Mouse (Mus musculus): Measurements from ENCODE around the gene Fut11.

Gene Fut11

DNA sequence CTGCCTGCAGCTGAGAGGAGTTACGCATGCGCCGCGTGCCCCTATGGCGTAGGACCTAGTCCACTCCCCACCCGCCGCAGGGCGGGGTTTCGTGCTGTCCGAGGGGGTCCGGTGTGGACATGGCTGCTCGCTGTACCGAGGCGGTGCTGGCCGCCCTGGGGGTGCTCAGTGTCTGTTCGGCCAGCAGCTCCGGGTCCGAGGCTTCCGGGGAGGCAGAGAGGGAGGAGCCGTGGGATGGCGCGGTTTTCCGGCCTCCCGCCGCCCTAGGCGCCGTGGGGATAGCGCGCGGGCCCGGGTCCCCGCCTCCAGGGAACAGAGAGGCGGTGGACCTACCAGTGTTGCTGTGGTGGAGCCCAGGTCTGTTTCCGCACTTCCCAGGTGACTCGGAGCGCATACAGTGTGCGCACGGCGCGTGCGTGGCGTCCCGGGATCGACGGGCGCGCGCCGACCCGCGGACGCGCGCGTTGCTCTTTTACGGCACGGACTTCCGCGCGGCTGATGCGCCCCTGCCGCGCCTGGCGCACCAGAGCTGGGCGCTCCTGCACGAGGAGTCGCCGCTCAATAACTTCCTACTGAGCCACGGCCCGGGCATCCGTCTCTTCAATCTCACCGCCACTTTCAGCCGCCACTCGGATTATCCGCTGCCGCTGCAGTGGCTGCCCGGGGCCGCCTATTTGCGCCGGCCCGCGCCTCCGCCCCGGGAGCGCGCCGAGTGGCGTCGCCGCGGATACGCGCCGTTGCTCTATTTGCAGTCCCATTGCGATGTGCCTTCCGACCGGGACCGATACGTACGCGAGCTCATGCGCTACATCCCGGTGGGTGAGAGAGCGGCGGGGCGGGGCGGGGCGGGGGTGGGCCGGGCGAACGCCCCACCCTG is at the start of gene Fut11:
Gene Fut11, plus strand, starts transcription at position 85 of the 877 bp plus-strand sequence.
- peak; percentile 87 for DNase-seq

DNA sequence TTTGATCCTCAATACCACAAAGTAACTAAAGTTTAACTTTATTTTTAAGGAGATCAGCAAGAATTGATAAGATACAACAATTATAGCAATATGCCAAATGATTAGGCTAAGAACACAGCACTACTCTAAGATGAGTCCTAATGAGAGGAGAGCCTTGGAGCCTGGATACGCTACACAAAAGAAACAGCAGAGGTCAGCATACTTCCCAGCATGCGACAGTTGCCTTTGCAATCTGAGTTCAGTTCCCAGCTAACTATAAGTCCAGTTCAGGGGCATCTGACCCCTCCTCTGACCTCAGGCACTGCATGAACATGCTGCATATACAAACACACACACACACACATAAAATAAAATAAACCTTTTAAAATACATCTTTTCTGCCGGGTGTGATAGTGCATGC is 49.2 kb upstream of the Fut11 start:
- DNase-seq, result no peak

DNA sequence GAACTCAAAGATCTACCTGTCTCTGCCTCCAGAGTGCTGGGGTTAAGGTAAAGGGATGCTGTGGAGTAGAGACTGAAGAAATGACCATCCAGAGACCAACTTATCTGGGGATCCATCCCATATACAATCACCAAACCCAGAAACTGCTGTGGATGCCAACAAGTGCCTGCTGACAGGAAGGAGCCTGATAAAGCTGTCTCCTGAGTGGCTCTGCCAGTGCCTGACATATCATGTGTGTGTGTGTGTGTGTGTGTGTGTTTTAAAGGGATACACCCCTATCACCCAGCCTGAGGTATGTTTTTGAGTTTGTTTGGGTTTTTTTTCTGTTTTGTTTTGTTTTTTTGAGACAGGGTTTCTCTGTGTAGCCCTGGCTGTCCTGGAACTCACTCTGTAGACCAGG is 48.4 kb upstream of the Fut11 start:
- no peak for DNase-seq

DNA sequence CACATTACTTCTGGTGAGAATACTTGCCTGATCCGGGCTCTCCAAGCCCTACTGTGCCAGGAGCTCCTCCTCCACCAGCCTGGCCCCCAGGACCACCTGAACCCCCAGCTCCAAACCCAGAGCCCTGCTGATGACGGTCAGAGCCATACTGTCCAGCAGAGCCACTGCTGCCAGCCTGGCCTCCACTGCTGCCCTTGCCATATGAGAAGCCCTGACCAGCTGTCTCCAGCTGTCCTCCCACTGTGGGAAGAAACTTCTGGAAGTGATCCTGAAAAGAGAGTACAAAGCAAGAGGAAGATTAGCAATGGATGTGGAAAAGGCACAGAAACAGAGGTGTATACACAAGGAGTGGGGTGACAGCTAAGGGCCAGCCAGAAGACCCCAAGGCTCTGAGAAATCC is 43.8 kb upstream of the Fut11 start:
- DNase-seq, result no peak

DNA sequence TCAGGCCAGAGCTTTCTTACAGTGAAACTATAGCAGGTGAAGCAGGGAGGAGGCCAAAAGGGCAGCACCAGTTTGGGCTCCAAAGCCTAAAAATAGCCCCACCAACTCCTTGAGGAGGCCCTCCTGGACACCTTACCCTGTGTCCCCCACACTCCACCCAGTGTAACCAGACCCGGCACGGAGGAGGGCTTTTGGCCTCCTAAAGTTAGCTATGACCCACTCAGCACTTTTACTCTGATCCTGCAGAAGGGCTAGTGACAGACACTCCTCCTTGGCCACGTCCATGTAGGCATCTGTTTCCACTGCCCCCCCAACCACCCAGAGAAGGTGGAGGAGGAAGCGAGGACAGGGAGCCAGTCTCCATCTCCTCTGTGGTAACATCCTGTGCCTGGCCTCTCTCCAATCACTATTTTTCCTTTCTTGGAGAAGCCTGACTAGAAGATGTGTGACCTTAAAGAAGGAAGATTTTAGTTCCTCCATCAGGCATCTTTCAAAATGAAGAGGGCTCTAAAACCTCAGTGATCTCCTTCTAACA is 43.0 kb upstream of the Fut11 start:
- peak; percentile 23 for DNase-seq

DNA sequence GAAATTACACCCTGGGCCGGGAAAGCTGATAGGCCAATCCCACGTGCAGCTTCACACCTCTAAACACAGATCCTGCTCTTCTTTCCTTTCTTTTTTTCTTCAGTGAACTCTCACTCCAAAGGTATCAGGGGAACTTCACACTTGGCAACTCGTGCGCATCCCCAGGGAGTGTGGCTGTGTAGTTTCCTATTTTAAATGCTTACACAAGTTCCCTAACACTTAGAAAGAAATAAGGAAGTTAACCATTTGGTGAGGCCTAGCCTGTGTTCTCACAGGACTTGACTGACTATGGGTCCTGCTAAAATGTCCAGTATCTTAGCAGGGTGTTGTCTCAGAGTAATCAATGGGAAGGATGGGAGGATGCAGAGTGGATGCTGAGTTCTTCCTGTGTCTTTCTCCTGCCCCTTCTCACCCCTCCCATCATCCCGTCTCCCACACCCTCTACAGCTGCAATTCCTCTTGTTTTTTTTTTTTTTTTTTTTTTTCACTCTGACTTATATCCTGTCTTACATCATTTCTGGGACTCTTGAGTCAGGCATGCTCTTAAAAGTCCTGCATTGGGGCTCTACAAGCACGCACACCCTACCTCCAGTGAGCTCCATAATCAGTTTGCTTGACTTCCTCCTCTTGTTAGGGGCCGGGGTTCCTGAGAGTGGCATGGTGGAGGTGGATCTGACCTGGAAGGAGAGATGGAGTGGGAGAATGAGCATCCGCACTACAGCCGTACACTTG is 39.9 kb upstream of the Fut11 start:
- DNase-seq, result no peak

DNA sequence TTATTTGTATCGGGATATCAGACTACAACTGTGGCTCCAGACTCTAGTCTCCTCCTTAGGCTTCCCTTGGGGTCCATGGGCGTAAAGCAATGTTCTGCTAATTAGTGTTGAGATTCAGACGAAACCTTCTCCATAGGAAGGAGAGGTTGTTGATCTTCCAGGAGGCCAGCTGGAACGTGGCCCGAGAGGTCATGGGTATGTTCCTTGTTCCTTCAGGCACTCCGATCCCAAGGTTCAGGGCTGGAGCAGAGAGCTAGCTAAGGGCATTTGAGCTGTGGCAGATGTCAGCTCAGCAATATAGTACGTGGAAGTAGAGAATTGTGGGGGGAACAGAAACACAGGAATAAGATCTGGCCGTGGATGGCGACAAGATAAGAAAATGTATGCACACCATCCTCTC is 39.0 kb upstream of the Fut11 start:
- no peak for DNase-seq

DNA sequence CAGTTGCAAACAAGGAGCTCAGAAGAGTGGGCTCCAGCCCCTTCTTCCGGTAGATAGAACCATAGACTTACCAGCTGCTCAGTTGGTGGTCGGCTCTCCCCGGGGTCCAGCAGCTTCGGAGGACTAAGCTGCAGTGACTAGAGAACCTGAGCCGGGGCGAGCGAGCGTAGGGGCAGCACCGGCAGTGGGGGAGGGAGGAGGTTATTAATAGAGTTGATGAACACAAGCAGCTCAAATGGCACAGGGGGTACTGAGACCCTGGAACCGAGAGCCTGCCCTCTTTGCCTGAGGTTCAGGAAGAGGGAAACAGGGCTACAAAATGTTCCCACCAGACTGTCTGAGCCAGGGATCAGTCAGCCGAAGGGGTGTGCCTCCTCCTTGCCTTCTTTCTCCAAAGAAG is 38.4 kb upstream of the Fut11 start, which contains the start of gene Myoz1:
Gene Myoz1, minus strand, starts transcription at position 180 of the 400 bp plus-strand sequence.
- DNase-seq, result no peak

DNA sequence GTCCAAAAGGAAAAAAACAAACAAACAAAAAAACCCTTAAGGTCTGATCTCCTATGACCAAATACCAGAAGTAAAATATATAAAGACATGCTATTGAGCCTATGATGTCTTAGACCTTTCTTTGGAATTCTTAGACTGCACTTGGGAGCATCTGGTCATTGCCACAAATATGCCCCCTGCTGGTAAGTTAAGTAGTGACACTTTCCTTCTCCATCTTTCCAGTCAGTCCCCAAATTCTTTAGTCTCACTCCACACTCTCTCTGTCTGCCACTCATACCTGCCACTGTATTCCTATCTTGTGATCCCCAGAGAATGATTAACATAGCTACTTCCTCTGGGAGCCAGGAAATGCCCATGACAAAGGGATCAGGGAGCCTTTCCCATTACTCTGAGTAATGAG is 36.4 kb upstream of the Fut11 start:
- DNase-seq, result peak; percentile 66

DNA sequence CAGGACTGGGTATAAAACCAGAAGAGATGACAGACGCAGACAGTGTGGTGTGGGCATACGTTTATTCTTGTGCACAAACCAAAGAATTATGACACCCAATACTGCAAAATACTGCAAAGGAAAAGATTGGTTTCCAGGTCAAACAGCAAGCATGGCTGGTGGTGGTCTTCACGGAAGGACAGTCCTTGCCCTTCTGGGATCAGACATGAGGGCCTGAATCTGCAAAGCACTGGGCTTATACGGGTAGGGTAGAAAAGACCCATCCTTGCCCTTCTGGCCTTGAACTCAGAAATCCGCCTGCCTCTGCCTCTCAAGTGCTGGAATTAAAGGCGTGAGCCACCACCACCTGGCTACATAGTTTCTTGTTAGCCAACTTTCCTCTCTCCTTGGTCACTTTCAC is 35.9 kb upstream of the Fut11 start:
- DNase-seq, result no peak

DNA sequence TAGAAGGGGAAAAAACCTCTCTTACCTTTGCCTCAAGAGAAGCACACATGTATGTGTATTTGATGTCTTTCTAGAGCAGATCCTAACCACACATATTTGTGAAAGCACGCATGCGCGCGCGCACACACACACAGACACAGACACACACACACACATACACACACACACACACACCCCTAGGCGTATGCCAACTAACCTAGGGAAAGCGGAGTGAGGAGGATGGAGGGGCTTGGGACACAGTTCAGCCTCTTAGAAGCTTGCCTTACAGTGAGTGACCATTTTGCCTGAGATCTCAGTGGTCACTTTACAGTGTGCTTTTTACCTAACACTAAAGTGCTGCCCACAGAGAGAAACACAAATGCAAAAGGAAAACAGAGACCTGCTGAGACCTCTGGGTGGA is 35.1 kb upstream of the Fut11 start:
- no peak for DNase-seq

DNA sequence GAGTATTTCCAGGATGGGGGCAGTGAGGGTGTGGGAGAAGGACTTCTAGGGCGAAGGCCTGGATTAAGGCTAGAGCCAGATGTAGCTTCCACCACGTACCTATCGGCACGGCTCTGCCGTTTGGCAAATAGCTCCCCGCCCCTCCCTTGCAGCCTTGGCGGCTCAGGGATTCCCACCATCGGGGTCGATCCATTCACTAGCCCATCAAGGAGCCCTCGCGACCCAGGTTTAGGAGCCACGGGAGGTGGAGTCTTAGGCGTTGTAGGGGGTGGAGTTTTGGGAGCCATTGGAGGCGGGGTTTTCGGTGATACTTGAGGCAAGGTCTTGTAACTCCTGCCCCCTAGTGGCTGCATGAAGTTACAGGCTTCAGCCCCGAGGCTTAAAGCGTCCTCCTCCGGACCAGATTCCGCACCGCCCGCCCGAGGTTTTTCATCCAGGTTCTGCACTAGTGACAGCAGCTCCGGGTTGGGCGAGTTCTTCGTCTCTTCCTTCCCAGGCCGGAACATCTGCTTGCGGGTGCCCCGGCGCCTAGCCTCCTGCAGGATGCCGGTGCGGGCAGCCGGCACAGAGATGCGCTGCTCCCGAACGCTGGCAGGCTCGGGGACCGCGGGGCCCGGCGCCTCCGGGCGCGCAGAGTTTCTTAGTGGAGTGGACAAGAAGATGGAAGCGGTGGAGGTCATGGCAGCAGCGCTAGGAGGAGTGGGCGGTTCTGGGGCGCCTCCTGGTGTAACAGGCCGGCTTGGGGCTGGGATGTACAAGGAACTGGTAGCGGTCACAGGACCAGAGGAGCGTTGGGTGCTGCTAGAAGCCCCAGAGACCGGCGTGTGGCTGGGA is 33.7 kb upstream of the Fut11 start:
- DNase-seq, result peak; percentile 96

DNA sequence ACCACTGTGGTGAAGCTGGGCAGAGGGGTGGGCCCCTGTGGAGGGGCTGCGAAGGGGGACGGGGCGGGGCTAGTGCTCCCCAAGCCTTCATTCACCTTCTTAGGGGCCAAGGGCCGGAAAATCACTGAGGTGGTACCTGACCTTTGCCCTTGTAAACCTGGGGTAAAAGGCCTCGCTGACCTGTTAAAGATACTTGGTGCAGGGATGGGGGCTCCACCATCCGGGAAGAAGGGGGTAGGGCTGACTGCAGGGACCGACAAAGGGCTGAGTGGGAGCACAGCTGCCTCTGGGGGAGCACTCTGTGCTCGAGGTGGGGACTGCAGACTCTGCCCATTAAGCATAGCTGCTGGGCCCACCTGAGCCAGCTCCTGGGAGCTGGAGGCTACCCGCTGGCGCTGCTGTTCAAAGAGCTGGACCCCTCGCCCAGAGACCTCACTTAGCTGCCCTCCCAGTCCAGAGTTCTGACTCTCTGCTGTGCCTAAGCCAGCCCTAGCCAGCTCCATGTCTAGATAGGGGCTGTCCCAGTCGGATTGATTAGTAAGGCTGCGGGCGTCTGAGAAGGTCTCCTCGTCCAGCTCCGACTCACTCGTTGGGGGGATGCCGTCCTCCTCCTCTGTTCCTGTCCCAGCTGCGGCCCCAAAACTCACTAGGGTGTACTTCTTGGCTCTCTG is 33.0 kb upstream of the Fut11 start:
- DNase-seq, result no peak

DNA sequence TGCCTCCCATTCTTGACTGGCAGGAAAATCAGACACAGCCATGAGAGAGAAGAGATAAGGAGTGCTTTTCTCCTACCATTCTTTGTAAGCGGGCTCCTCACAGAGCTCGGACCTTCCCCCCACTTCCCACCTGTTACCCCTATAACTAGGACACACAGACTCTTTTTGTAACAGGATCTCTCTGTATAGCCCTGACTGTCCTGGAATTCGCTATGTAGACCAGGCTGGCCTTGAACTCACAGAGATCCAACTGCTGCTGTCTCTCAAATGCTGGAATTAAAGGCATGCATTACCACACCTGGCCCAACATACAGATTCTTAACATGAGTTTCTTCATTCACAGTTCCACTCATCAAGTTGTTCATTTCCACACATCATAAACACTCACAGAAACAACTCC is 32.0 kb upstream of the Fut11 start:
- no peak for DNase-seq

DNA sequence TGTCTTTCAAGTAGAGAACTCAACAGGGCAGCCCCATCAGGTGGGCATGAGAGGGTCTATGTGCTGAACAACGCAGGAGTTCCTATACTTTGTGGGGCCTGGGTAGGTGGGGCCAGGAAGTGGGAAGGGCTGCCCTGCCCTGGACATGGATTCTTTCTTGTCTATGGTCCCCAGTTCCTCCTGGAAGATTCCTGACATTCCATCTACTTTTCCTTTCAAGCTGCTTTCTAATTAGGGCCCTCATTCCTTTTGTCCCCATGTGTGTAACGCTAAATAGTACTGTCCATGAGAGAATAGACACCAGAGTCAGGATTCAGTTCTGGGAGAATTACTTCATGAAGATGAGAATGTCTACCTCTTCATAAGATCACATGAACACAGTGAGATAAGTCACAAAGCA is 31.2 kb upstream of the Fut11 start:
- no peak for DNase-seq

DNA sequence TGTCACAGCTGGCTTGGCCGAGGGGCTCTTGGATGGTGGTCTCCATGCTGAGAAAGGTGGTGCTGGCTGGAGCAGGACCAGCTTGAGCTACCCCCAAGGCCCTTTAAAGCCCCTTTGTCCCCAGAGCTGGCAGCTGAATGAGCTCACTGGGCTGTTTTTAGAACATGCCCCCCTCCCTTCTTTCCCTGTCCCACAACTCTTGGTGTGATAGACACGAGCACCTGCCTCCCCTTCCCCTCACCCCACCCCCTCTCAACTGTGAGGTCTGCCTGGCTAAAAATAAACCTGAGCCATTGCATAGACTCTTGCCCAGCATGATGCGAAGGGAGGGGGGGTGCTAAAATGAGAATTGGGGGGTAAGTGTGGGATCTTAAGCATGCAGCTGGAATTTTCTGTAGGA is 30.3 kb upstream of the Fut11 start:
- no peak for DNase-seq

DNA sequence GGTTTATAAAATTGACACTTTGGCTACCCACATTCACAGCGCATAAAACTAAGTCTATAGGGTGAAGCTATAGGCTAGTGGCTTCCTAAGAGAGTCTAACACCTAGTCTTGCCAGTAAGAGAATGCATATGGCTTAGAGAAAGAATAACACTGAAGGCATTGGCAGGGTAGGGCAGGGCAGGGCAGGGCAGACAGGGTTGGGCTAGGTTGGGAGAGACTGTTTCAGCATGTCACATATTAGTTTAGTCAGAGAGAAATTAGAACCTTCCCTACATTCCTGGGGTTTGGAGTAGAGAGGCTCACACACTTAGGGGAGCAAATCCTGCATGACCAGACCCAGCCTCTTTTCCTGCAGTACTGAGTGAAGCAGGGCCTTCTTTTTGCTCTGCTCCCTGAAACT is 27.3 kb upstream of the Fut11 start:
- DNase-seq, result no peak

DNA sequence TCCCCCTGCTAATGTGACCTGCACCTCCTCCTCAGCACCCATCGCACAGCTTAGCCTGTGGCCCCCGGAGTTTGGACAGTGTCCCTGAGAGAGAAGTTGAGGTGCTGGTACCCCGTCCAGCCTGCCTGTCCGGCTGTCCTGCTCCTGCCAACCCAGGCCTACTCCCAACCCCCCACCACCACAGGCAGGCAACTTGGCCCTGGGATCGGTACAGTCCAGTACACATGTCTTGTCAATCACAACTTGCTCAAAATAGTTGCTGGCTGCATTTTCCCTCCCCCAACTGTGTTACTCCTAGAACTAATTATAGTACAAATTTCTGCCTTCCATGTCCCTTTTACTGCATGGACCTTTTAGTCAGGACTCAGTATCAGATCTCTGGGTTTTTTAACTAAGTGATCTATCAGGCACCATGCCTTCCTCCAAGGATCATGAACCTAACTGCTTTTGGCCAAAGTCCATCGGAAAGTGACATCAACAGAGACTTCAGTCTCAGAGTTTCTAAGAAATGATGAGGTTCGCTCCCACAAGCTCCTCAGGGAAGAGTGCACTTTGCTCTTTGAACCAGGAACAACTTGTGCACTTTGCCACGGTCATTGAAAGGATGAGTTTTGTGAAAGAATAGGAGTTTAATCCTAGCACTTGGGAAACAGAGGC is 26.5 kb upstream of the Fut11 start, which contains the start of gene Synpo2l:
Gene Synpo2l, minus strand, starts transcription at position 201 of the 657 bp plus-strand sequence.
- DNase-seq, result no peak

DNA sequence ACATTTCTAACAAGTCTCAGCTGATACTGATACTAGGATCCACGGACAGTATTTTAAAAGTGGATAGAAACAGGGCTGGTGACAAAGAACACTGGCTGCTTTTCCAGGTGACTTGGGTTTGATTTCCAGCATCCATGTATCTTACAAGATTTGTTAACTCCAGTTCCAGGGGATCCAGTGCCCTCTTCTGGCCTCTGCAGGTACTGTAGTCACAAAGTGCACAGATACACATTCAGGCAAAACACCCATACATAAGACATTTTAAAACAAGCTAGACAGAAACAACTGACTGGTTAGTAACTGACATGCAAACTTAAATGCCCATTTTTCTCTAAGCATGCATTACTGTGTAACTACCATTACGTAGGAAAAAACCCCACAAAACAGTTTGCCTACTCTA is 21.8 kb upstream of the Fut11 start:
- DNase-seq, result no peak

DNA sequence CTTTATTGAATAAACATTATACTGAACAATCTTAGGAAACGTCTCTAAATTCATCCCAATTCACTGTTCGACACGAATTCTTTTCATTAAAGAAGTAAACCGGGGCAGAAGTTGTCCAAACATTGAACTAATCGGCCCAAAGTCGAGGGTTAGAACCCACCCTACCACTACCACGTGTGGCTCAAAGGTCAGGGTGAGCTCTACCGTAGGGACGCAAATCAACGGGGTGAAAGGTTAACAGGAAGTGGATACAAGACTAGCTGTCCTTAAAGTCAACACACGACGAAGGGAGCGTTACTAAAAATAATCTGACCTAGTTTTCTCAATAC is 21.1 kb upstream of the Fut11 start:
- DNase-seq, result peak; percentile 70

DNA sequence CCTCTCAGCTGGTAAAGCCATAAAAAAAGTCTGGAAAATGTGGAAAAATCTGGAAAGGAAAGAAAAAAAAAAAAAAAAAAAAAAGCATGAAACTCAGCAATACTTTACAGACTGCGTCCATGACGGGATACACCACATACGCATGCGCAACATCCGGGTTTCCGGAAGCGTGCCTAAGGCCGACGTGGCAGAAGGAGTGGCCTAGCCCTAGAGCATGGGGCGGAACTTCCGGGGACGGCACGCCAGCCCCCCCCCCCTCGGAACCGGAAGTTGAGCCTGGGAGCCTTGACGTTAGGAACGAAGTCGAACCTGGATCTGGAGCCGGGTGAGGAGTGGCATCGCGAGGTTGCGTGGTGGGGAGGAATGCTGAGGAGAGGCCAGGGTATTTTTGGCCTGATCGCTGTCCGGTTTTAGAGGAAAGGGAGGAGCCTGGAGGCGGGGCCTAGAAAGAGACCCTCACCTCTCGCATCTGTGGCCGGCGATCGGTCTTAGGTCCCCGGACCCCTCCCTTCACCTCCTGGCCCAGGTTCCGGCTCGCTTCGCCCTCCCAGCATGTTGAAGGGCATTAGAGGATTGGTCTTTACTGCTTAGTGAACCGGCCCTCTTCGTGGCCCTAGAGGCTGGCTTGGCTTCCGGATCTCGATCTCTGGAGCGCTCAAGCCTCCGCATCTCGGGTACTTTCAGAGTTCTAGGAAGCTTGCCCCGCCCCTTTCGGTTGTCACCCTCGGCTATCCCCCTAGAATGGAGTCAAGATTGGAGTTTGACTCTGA is 20.5 kb upstream of the Fut11 start, which contains the start of gene Sec24c:
Gene Sec24c, plus strand, starts transcription at position 245 of the 770 bp plus-strand sequence.
- peak; percentile 97 for DNase-seq
